Mouse (Mus musculus): Measurements from ENCODE around the gene Pnkd. TPM values are rescaled to one million over a fixed set of nuclear protein-coding genes. Genes with fewer than 3 reads are reported as not detected.
"Not testable (repeated sequence)": the region's sequence is repeated elsewhere in the genome, so short reads cannot be mapped to it uniquely, and the experiment has no call there.

Pnkd gene
- polyA plus RNA-seq, 1 experiment = 165 TPM

DNA sequence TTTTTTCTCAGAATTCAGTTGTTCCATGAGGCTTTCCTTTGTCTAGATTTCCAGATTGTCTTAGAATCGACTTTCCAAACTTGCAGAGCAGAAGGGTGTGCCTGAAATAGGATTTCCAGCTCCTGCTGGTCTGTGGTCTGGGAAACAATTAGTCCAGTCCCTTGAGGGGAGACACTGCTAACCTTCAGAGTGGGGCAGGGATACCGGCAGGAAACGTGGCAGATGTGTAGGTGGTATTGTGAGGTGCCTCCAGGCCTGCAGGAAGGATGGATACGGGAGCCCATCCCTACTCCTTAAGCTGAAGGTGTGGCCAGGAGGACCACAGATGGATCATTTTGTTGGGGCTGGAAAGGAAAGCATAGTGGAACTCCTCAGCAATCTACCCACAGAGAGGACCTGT is 50.3 kb downstream of the Pnkd start:
- Histone ChIP-seq H3K4me1 (ENCODE audit: control insufficient read depth, insufficient read depth, low read length) (peaks cover 28% of the 10 kb centered on the region), H3K27ac (ENCODE audit: insufficient read depth, low read depth, low read length) (peak overlapping the region; percentile 14), H3K27me3 (replicated peaks; ENCODE audit: control insufficient read depth, insufficient read depth, low read length) (no peaks in the 10 kb centered on the region), H3K4me3 (ENCODE audit: insufficient read depth, low read depth, low read length) (no peak overlapping the region), H3K36me3 (ENCODE audit: control insufficient read depth, insufficient read depth, low read length) (no peaks in the 10 kb centered on the region)
- TF ChIP-seq POLR2A (IDR thresholded peaks at IDR 0.05; ENCODE audit: low read depth, low read length) = no peak
- no peak for TF ChIP-seq CTCF (conservative IDR thresholded peaks at IDR 0.05; ENCODE audit: insufficient read depth, insufficient read length, low read depth, low read length)
- WGBS = 66% methylated on average over 4 of the region's 4 CpGs
- no peak for DNase-seq

DNA sequence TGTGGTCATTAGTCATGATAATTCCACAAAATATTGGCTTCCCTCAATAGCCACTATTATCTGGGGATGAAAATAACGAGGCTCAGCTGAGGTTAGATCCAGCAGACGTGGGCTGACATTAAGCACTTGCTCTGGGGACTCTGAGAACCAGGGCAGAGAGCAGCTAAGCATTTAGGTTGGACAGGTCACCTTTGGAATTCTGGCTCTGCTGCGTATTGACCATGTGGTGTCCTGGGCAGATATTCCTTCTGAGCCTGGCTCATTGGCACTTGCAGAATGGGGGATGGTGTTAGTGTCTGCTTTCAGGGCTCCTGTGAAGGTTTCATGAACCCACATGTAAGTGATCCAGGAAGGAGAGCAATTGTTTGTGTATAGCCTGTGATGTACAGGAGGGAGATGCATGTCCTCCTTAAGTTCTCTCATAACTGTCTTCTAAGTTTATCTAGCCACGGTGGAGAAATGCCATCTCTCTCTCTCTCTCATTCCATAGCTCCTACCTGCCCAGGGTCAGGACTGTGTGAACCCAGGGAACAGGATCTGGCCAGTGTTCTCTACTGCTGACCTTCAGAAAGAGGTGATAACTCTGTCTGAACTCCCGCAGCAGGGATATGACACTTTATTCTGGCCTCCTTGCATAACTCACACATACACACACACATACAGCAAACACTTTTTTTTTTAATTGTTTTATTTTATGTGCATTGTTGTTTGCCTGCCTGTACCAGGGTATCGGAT is 50.9 kb downstream of the Pnkd start:
- peaks cover 30% of the 10 kb centered on the region for H3K4me1 ChIP-seq (ENCODE audit: control insufficient read depth, insufficient read depth, low read length)
- H3K4me3 ChIP-seq (ENCODE audit: insufficient read depth, low read depth, low read length) = no peak overlapping the region
- no peaks in the 10 kb centered on the region for H3K27me3 ChIP-seq (replicated peaks; ENCODE audit: control insufficient read depth, insufficient read depth, low read length)
- 54% methylated on average over 6 of the region's 6 CpGs for WGBS
- peak; percentile 77 for DNase-seq
- TF ChIP-seq POLR2A (IDR thresholded peaks at IDR 0.05; ENCODE audit: low read depth, low read length) (no peak), CTCF (conservative IDR thresholded peaks at IDR 0.05; ENCODE audit: insufficient read depth, insufficient read length, low read depth, low read length) (no peak)
- no peaks in the 10 kb centered on the region for H3K36me3 ChIP-seq (ENCODE audit: control insufficient read depth, insufficient read depth, low read length)
- peak overlapping the region; percentile 14 for H3K27ac ChIP-seq (ENCODE audit: insufficient read depth, low read depth, low read length)

DNA sequence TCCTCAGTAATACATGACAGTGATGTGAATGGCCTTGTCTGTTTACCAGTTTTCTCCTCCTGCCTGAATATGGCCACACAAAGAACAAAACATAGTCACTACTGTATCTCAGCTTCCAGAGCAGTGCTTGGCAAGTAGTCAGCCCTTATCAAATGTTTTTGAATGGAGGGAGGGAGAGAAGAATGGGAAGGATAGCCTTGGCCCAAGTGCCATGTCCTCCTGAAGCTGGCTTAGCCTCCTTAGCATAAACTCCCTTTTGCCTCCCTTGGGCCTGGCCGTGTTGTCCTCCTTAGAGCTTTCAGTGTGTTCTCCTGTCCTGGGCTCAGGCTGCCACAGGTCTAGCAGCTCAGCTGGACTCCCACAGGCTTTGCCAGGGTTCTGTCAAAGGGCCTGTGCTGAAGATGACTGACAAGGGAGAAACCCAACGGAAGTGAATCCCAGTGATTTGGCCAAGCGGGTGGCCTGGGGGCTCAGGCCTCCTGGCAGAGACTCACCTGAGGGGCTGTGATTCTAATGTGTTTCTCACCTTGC is 52.6 kb downstream of the Pnkd start:
- Histone ChIP-seq H3K27ac (ENCODE audit: insufficient read depth, low read depth, low read length) (no peak overlapping the region), H3K4me3 (ENCODE audit: insufficient read depth, low read depth, low read length) (no peak overlapping the region), H3K36me3 (ENCODE audit: control insufficient read depth, insufficient read depth, low read length) (no peaks in the 10 kb centered on the region), H3K4me1 (ENCODE audit: control insufficient read depth, insufficient read depth, low read length) (peaks cover 23% of the 10 kb centered on the region), H3K27me3 (replicated peaks; ENCODE audit: control insufficient read depth, insufficient read depth, low read length) (no peaks in the 10 kb centered on the region)
- no peak for DNase-seq
- TF ChIP-seq CTCF (conservative IDR thresholded peaks at IDR 0.05; ENCODE audit: insufficient read depth, insufficient read length, low read depth, low read length) (no peak), POLR2A (IDR thresholded peaks at IDR 0.05; ENCODE audit: low read depth, low read length) (no peak)
- WGBS = 88% methylated on average over 3 of the region's 3 CpGs

DNA sequence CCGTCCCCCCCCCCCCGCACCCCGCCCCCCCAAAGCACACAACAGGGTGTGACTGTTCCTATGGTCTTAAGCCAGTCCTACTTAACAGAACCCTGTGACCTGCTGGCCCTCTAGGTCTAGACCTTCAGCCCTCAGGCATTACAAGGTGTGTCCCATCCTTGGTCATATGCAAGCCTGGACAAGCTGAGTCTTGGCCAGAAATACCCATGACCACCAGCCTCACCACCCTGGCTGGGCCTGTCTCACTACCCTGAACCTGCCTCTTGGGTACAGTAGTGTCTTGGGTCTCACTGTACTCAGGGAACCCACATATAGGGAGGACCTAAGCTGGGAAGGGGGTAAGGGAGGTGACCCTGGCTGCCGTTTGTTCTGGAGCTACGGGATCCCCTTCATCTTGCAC is 53.3 kb downstream of the Pnkd start:
- TF ChIP-seq CTCF (conservative IDR thresholded peaks at IDR 0.05; ENCODE audit: insufficient read depth, insufficient read length, low read depth, low read length) (no peak), POLR2A (IDR thresholded peaks at IDR 0.05; ENCODE audit: low read depth, low read length) (no peak)
- Histone ChIP-seq H3K4me3 (ENCODE audit: insufficient read depth, low read depth, low read length) (no peak overlapping the region), H3K27me3 (replicated peaks; ENCODE audit: control insufficient read depth, insufficient read depth, low read length) (no peaks in the 10 kb centered on the region), H3K4me1 (ENCODE audit: control insufficient read depth, insufficient read depth, low read length) (peaks cover 27% of the 10 kb centered on the region), H3K27ac (ENCODE audit: insufficient read depth, low read depth, low read length) (no peak overlapping the region), H3K36me3 (ENCODE audit: control insufficient read depth, insufficient read depth, low read length) (no peaks in the 10 kb centered on the region)
- 84% methylated on average over 5 of the region's 5 CpGs for WGBS
- DNase-seq = no peak

DNA sequence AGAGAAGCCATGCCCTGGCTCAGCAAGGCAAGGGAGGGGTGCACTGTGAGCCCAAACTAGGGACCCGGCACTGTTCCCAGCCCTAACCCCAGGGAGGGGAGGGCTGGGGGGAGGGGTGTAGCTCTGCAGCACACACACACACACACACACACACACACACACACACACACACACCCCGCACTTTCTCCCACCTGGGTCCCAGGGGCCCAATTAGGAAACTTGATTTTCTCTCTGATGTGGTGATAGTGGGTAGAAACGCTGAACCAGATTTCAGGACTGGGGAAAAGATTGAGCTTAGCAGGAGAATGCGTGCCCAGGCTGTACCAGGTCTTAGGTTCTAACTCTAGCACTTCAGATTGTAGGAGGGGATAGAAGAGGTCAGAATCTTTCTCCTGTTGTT is 53.9 kb downstream of the Pnkd start:
- no peak for DNase-seq
- no peak overlapping the region for H3K4me3 ChIP-seq (ENCODE audit: insufficient read depth, low read depth, low read length)
- H3K4me1 ChIP-seq (ENCODE audit: control insufficient read depth, insufficient read depth, low read length) = peaks cover 32% of the 10 kb centered on the region
- H3K36me3 ChIP-seq (ENCODE audit: control insufficient read depth, insufficient read depth, low read length) = no peaks in the 10 kb centered on the region
- H3K27me3 ChIP-seq (replicated peaks; ENCODE audit: control insufficient read depth, insufficient read depth, low read length) = no peaks in the 10 kb centered on the region
- no peak overlapping the region for H3K27ac ChIP-seq (ENCODE audit: insufficient read depth, low read depth, low read length)
- 78% methylated on average over 4 of the region's 4 CpGs for WGBS
- no peak for TF ChIP-seq POLR2A (IDR thresholded peaks at IDR 0.05; ENCODE audit: low read depth, low read length)
- no peak for TF ChIP-seq CTCF (conservative IDR thresholded peaks at IDR 0.05; ENCODE audit: insufficient read depth, insufficient read length, low read depth, low read length)

DNA sequence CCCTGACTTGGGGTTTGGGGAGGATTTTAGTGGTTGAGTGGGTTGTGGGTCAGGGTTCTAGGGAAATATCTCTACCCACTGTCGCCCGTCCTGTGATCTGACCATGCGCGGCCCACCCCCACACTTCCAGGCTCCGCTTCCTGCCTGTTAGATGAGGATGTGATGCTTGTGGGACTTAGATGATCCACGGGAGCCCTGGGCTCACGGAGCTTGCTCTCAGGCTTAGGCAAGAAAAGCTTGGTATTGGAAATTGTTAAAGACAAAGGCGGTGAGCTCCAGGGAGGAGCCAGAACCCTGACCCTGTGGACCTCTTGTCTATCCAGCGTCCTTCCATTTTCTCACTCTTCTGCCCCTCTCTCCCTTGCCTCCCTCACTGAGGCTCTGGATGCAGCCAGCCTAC is 55.2 kb downstream of the Pnkd start:
- Histone ChIP-seq H3K27ac (ENCODE audit: insufficient read depth, low read depth, low read length) (peak overlapping the region; percentile 14; the same call in 1 of the 2 replicates), H3K4me1 (ENCODE audit: control insufficient read depth, insufficient read depth, low read length) (peaks cover 38% of the 10 kb centered on the region), H3K27me3 (replicated peaks; ENCODE audit: control insufficient read depth, insufficient read depth, low read length) (no peaks in the 10 kb centered on the region), H3K4me3 (ENCODE audit: insufficient read depth, low read depth, low read length) (no peak overlapping the region), H3K36me3 (ENCODE audit: control insufficient read depth, insufficient read depth, low read length) (no peaks in the 10 kb centered on the region)
- WGBS = 80% methylated on average over 9 of the region's 9 CpGs
- DNase-seq = no peak
- TF ChIP-seq POLR2A (IDR thresholded peaks at IDR 0.05; ENCODE audit: low read depth, low read length) (no peak), CTCF (conservative IDR thresholded peaks at IDR 0.05; ENCODE audit: insufficient read depth, insufficient read length, low read depth, low read length) (no peak)

DNA sequence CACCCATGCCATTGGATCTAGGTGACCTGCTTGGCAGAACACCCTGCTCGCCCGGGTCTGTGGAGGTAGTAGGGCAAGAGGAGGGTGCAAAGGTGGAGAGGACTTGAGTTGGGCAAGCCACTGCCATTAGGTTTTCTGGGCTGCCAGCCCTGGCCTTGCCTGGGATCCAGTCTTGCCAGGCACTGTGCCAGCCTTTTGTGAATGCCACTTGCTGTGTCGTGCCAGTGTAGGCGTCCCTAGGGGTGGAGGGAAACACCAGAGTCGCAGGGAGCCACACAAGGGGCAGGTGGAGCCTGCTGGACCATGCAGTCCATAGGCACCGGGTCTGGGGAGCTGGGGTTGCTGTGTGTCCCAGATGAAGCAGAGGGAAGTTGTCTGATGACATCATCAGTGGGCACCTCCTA is 55.6 kb downstream of the Pnkd start:
- H3K4me1 ChIP-seq (ENCODE audit: control insufficient read depth, insufficient read depth, low read length) = peaks cover 33% of the 10 kb centered on the region
- peak; percentile 93 for DNase-seq
- H3K4me3 ChIP-seq (ENCODE audit: insufficient read depth, low read depth, low read length) = no peak overlapping the region
- TF ChIP-seq POLR2A (IDR thresholded peaks at IDR 0.05; ENCODE audit: low read depth, low read length) (no peak), CTCF (conservative IDR thresholded peaks at IDR 0.05; ENCODE audit: insufficient read depth, insufficient read length, low read depth, low read length) (no peak)
- H3K36me3 ChIP-seq (ENCODE audit: control insufficient read depth, insufficient read depth, low read length) = no peaks in the 10 kb centered on the region
- H3K27ac ChIP-seq (ENCODE audit: insufficient read depth, low read depth, low read length) = peak overlapping the region; percentile 14; the same call in 1 of the 2 replicates
- no peaks in the 10 kb centered on the region for H3K27me3 ChIP-seq (replicated peaks; ENCODE audit: control insufficient read depth, insufficient read depth, low read length)
- 44% methylated on average over 6 of the region's 6 CpGs for WGBS

DNA sequence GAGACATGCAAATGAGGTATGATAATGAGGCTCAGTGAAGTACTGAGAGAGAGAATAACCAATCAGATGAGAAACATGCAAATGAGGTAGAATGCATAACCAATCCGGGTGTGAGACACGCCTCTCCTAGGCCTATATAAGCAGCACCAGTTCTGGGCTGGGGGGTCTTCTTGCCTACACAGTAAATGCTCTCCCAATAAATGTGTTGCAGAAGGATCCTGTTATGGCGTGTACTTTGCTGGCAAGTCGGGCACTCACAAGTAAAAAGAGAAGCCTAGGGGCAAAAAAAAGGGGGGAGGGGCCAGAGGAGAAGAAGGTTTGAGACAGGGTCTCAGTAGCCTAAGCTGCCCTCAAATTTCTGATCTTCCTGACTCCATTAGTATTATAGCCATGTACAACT is 56.3 kb downstream of the Pnkd start:
- not testable (repeated sequence) for H3K27ac ChIP-seq (ENCODE audit: insufficient read depth, low read depth, low read length)
- 93% methylated on average over 4 of the region's 4 CpGs for WGBS

More for the DNA sequence above, 56.3 kb downstream of the Pnkd start:
- not testable (repeated sequence) for H3K27me3 ChIP-seq (replicated peaks; ENCODE audit: control insufficient read depth, insufficient read depth, low read length); H3K36me3 ChIP-seq (ENCODE audit: control insufficient read depth, insufficient read depth, low read length); H3K4me3 ChIP-seq (ENCODE audit: insufficient read depth, low read depth, low read length); DNase-seq
- peaks cover 28% of the 10 kb centered on the region for H3K4me1 ChIP-seq (ENCODE audit: control insufficient read depth, insufficient read depth, low read length)
